Mouse (Mus musculus): ENCODE data around the gene Vsig8. TPM values are rescaled to one million over a fixed set of nuclear protein-coding genes. Genes with fewer than 3 reads are reported as not detected.
A peak's percentile ranks its signal among the peaks of the same experiment; 100 is the strongest.

Gene Vsig8
- polyA plus RNA-seq, 1 experiment from 2014 or later = 7.7 TPM

- Histone ChIP-seq H3K4me1 (peaks cover 12% of the 10 kb centered on the region), H3K27me3 (no peaks in the 10 kb centered on the region), H3K9ac (no peak overlapping the region), H3K4me3 (replicated peaks) (no peak overlapping the region), H3K4me2 (replicated peaks) (no peak overlapping the region), H3K9me3 (replicated peaks) (no peaks in the 10 kb centered on the region), H3K36me3 (no peaks in the 10 kb centered on the region), H3K27ac (replicated peaks) (no peak overlapping the region)
- ATAC-seq (ENCODE audit: insufficient number of reproducible peaks, low FRiP score, low TSS enrichment, low read depth) = no peak
- 55% methylated on average over 1 of the region's 1 CpGs for WGBS
Measured at GRCm38 (mm10) chr1:172515396-172515795, 40.3 kb upstream of the Vsig8 start.

GRCm38 (mm10) chr1:172518013-172518412 is 37.7 kb upstream of the Vsig8 start:
- Histone ChIP-seq H3K4me2 (replicated peaks) (no peak overlapping the region), H3K4me1 (peaks cover 24% of the 10 kb centered on the region), H3K36me3 (no peaks in the 10 kb centered on the region), H3K27me3 (no peaks in the 10 kb centered on the region), H3K4me3 (replicated peaks) (no peak overlapping the region), H3K9me3 (replicated peaks) (no peaks in the 10 kb centered on the region), H3K9ac (no peak overlapping the region), H3K27ac (replicated peaks) (no peak overlapping the region)
- WGBS = 80% methylated on average over 4 of the region's 4 CpGs
- no peak for ATAC-seq (ENCODE audit: insufficient number of reproducible peaks, low FRiP score, low TSS enrichment, low read depth)

GRCm38 (mm10) chr1:172519644-172520043 is 36.1 kb upstream of the Vsig8 start:
- no peak overlapping the region for H3K4me2 ChIP-seq (replicated peaks)
- no peak overlapping the region for H3K27ac ChIP-seq (replicated peaks)
- H3K4me3 ChIP-seq (replicated peaks) = no peak overlapping the region
- H3K36me3 ChIP-seq = no peaks in the 10 kb centered on the region
- peaks cover 23% of the 10 kb centered on the region for H3K4me1 ChIP-seq
- H3K9ac ChIP-seq = no peak overlapping the region
- H3K9me3 ChIP-seq (replicated peaks) = no peaks in the 10 kb centered on the region
- 49% methylated on average over 6 of the region's 6 CpGs for WGBS
- no peak for ATAC-seq (ENCODE audit: insufficient number of reproducible peaks, low FRiP score, low TSS enrichment, low read depth)
- no peaks in the 10 kb centered on the region for H3K27me3 ChIP-seq

- Histone ChIP-seq H3K9me3 (replicated peaks) (no peaks in the 10 kb centered on the region), H3K4me2 (replicated peaks) (peak within 1 kb of the TSS; percentile 68), H3K36me3 (no peaks in the 10 kb centered on the region), H3K9ac (no peak within 1 kb of the TSS), H3K4me3 (replicated peaks) (peak within 1 kb of the TSS; percentile 40), H3K27me3 (no peaks in the 10 kb centered on the region), H3K27ac (replicated peaks) (0 out of 2 replicates have a peak within 1 kb of the TSS, but pooled peaks have one; percentile 35), H3K4me1 (peaks cover 35% of the 10 kb centered on the region)
- WGBS = 3% methylated on average over 28 of the region's 28 CpGs
- ATAC-seq (ENCODE audit: insufficient number of reproducible peaks, low FRiP score, low TSS enrichment, low read depth) = peak; percentile 71
Measured at GRCm38 (mm10) chr1:172520576-172521440, 34.9 kb upstream of the Vsig8 start, which contains the start of gene Cfap45. TSS of gene Cfap45 (plus strand) at chr1:172520801.

- Histone ChIP-seq H3K4me1 (peaks cover 38% of the 10 kb centered on the region), H3K27me3 (peaks cover 2% of the 10 kb centered on the region; the same call in 1 of the 2 replicates), H3K4me3 (replicated peaks) (no peak overlapping the region), H3K36me3 (no peaks in the 10 kb centered on the region), H3K9ac (no peak overlapping the region), H3K27ac (replicated peaks) (no peak overlapping the region; the same call in 1 of the 2 replicates), H3K4me2 (replicated peaks) (no peak overlapping the region), H3K9me3 (replicated peaks) (no peaks in the 10 kb centered on the region)
- 50% methylated on average over 7 of the region's 7 CpGs for whole genome bisulfite sequencing
- no peak for ATAC-seq (ENCODE audit: insufficient number of reproducible peaks, low FRiP score, low TSS enrichment, low read depth)
Measured at GRCm38 (mm10) chr1:172522524-172522923, 33.2 kb upstream of the Vsig8 start.

GRCm38 (mm10) chr1:172523699-172524101 is 32.0 kb upstream of the Vsig8 start:
- no peak overlapping the region for H3K4me2 ChIP-seq (replicated peaks)
- no peak overlapping the region for H3K4me3 ChIP-seq (replicated peaks)
- ATAC-seq (ENCODE audit: insufficient number of reproducible peaks, low FRiP score, low TSS enrichment, low read depth) = no peak
- H3K9ac ChIP-seq = no peak overlapping the region
- H3K27me3 ChIP-seq = peaks cover 4% of the 10 kb centered on the region; the same call in 1 of the 2 replicates
- H3K27ac ChIP-seq (replicated peaks) = no peak overlapping the region
- H3K9me3 ChIP-seq (replicated peaks) = no peaks in the 10 kb centered on the region
- 38% methylated on average over 12 of the region's 12 CpGs for WGBS
- H3K4me1 ChIP-seq = peaks cover 38% of the 10 kb centered on the region
- no peaks in the 10 kb centered on the region for H3K36me3 ChIP-seq

- 18% methylated on average over 15 of the region's 15 CpGs for WGBS
- Histone ChIP-seq H3K27ac (replicated peaks) (peak overlapping the region; percentile 85), H3K4me1 (peaks cover 34% of the 10 kb centered on the region), H3K4me2 (replicated peaks) (peak overlapping the region; percentile 22), H3K36me3 (no peaks in the 10 kb centered on the region), H3K27me3 (peaks cover 4% of the 10 kb centered on the region; the same call in 1 of the 2 replicates), H3K9ac (no peak overlapping the region), H3K4me3 (replicated peaks) (no peak overlapping the region), H3K9me3 (replicated peaks) (no peaks in the 10 kb centered on the region)
- ATAC-seq (ENCODE audit: insufficient number of reproducible peaks, low FRiP score, low TSS enrichment, low read depth) = peak; percentile 36; the same call in 1 of the 2 replicates
Measured at GRCm38 (mm10) chr1:172525027-172525764, 30.5 kb upstream of the Vsig8 start.

GRCm38 (mm10) chr1:172525971-172526370 is 29.8 kb upstream of the Vsig8 start:
- H3K9ac ChIP-seq = no peak overlapping the region
- H3K36me3 ChIP-seq = no peaks in the 10 kb centered on the region
- H3K4me2 ChIP-seq (replicated peaks) = no peak overlapping the region
- H3K4me3 ChIP-seq (replicated peaks) = no peak overlapping the region
- peaks cover 33% of the 10 kb centered on the region for H3K4me1 ChIP-seq
- 0 out of 2 replicates have a peak overlapping the region, but pooled peaks have one; percentile 18 for H3K27ac ChIP-seq (replicated peaks)
- 57% methylated on average over 7 of the region's 7 CpGs for WGBS
- no peaks in the 10 kb centered on the region for H3K9me3 ChIP-seq (replicated peaks)
- peaks cover 4% of the 10 kb centered on the region; the same call in 1 of the 2 replicates for H3K27me3 ChIP-seq
- ATAC-seq (ENCODE audit: insufficient number of reproducible peaks, low FRiP score, low TSS enrichment, low read depth) = no peak

GRCm38 (mm10) chr1:172526380-172527081 is 29.2 kb upstream of the Vsig8 start:
- ATAC-seq (ENCODE audit: insufficient number of reproducible peaks, low FRiP score, low TSS enrichment, low read depth) = no peak
- H3K4me2 ChIP-seq (replicated peaks) = no peak overlapping the region
- no peak overlapping the region for H3K27ac ChIP-seq (replicated peaks)
- no peak overlapping the region for H3K4me3 ChIP-seq (replicated peaks)
- H3K9ac ChIP-seq = no peak overlapping the region
- H3K9me3 ChIP-seq (replicated peaks) = no peaks in the 10 kb centered on the region
- peaks cover 28% of the 10 kb centered on the region for H3K4me1 ChIP-seq
- H3K27me3 ChIP-seq = peaks cover 4% of the 10 kb centered on the region; the same call in 1 of the 2 replicates
- no peaks in the 10 kb centered on the region for H3K36me3 ChIP-seq
- WGBS = 73% methylated on average over 23 of the region's 23 CpGs

- ATAC-seq (ENCODE audit: insufficient number of reproducible peaks, low FRiP score, low TSS enrichment, low read depth) = no peak
- Histone ChIP-seq H3K4me1 (peaks cover 35% of the 10 kb centered on the region), H3K27ac (replicated peaks) (no peak overlapping the region), H3K36me3 (no peaks in the 10 kb centered on the region), H3K9ac (no peak overlapping the region), H3K4me3 (replicated peaks) (no peak overlapping the region), H3K9me3 (replicated peaks) (no peaks in the 10 kb centered on the region), H3K27me3 (peaks cover 4% of the 10 kb centered on the region; the same call in 1 of the 2 replicates), H3K4me2 (replicated peaks) (no peak overlapping the region)
- WGBS = 93% methylated on average over 10 of the region's 10 CpGs
Measured at GRCm38 (mm10) chr1:172527431-172527830, 28.3 kb upstream of the Vsig8 start.

GRCm38 (mm10) chr1:172528701-172529100 is 27.0 kb upstream of the Vsig8 start:
- Histone ChIP-seq H3K27me3 (peaks cover 11% of the 10 kb centered on the region), H3K36me3 (no peaks in the 10 kb centered on the region), H3K4me2 (replicated peaks) (no peak overlapping the region), H3K27ac (replicated peaks) (no peak overlapping the region), H3K9ac (no peak overlapping the region), H3K4me3 (replicated peaks) (no peak overlapping the region), H3K4me1 (peaks cover 35% of the 10 kb centered on the region), H3K9me3 (replicated peaks) (no peaks in the 10 kb centered on the region)
- ATAC-seq (ENCODE audit: insufficient number of reproducible peaks, low FRiP score, low TSS enrichment, low read depth) = peak; percentile 73
- WGBS = 4% methylated on average over 7 of the region's 7 CpGs
